Mouse (Mus musculus) thymus, adult 2 months (tissue): Measurements from ENCODE around the gene C2cd2.

Source experiments
- CTCF ChIP-seq: fragments of 200-500 bp; IDR thresholded peaks from 2 replicates; pipeline ENCODE4 v1.5.1; 2012; ENCODE audit warnings: mild to moderate bottlenecking, control low read depth, low read length, moderate library complexity, borderline replicate concordance; ENCODE audit not compliant: control insufficient read depth, poor library complexity, insufficient read depth; ENCODE audit errors: extremely low read depth
- POLR2A ChIP-seq: fragments of 200-500 bp; IDR thresholded peaks from 2 replicates; pipeline ENCODE4 v1.6.1; 2012; ENCODE audit warnings: mild to moderate bottlenecking, low read length, control low read depth, moderate library complexity; ENCODE audit not compliant: control insufficient read depth, poor library complexity, insufficient read depth; ENCODE audit errors: extremely low read depth

- TF ChIP-seq CTCF (no peak), POLR2A (no peak)
These were observed 42.6 kb downstream of the C2cd2 start for GRCm38 (mm10) chr16:97919793-97920192.
